Mouse (Mus musculus) gastrocnemius, postnatal 36 days (tissue): ENCODE measurements around the gene Ech1. TPM values are rescaled to one million over a fixed set of nuclear protein-coding genes. Genes with fewer than 3 reads are reported as not detected.

Source experiments
- DNase-seq, 2 experiments: peaks; one replicate each; pipeline ENCODE4 v3.0.0; 2022
- intact Hi-C: fragments of 180-260 bp; cut with DNase I; formaldehyde crosslinking; loops from one replicate; pipeline ENCODE4 v1.15.1; 2025
- total RNA-seq, 2 experiments: library from RNA; stranded (reverse); gene quantifications; 2 replicates each; pipeline ENCODE4 v1.2.3; 2021

Ech1 gene
- total RNA-seq, 2 experiments from 2014 or later: 214 to 252 TPM

GRCm38 (mm10) chr7:28881199-28881598 is 56.2 kb downstream of the Ech1 start, which contains the start of gene Capn12:
Gene Capn12, plus strand, starts transcription at chr7:28881422.
- intact Hi-C loops: no loop called here
- no peak for DNase-seq

Other genes with a start within 250 kb of the Ech1 start
- gene Samd4b, start 227.1 kb upstream of the Ech1 start, total RNA-seq: 10 to 100 TPM; 11.6 to 13.9 TPM
- gene Pak4, start 227.0 kb upstream of the Ech1 start, total RNA-seq: 1 to 10 TPM; 1.8 to 2.5 TPM
- not detected for gene Acp7, start 193.9 kb upstream of the Ech1 start, total RNA-seq
- under 1 TPM; 0.59 to 0.69 TPM for gene Fbxo27, start 132.4 kb upstream of the Ech1 start, total RNA-seq
- 1 to 10 TPM; 3.9 to 5.4 TPM for gene Fbxo17, start 108.4 kb upstream of the Ech1 start, total RNA-seq
- 10 to 100 TPM; 33.5 to 34.6 TPM for gene Mrps12, start 83.4 kb upstream of the Ech1 start, total RNA-seq
- gene Sars2, start 83.2 kb upstream of the Ech1 start, total RNA-seq: 10 to 100 TPM; 14.6 to 16.0 TPM
- gene Ccer2, start 69.0 kb upstream of the Ech1 start, total RNA-seq: not detected
- 10 to 100 TPM; 85.5 to 86.4 TPM for gene Sirt2, start 58.5 kb upstream of the Ech1 start, total RNA-seq
- gene Nfkbib, start 57.7 kb upstream of the Ech1 start, total RNA-seq: 10 to 100 TPM; 20.5 to 30.2 TPM
- 1 to 10 TPM; 1.1 TPM for gene Rinl, start 36.2 kb upstream of the Ech1 start, total RNA-seq
- 100 to 1,000 TPM; 111 to 131 TPM for gene Hnrnpl, start 16.7 kb upstream of the Ech1 start, total RNA-seq
- 1 to 10 TPM; 2.5 to 3.1 TPM for gene Lgals4, start 8.6 kb downstream of the Ech1 start, total RNA-seq
- gene Lgals7, start 38.6 kb downstream of the Ech1 start, total RNA-seq: not detected
- gene Capn12, start 56.2 kb downstream of the Ech1 start, total RNA-seq: under 1 TPM in 1 of 2 experiments, not detected in 1; 0.15 TPM
- gene Actn4, start 137.1 kb downstream of the Ech1 start, total RNA-seq: 10 to 100 TPM; 31.6 to 35.1 TPM
- 100 to 1,000 TPM; 119 to 125 TPM for gene Eif3k, start 156.6 kb downstream of the Ech1 start, total RNA-seq
- gene Map4k1, start 156.8 kb downstream of the Ech1 start, total RNA-seq: under 1 TPM; 0.27 to 0.46 TPM